Mouse (Mus musculus) spleen, adult 2 months (tissue): ENCODE results near the gene Etv1.

Experiments
- CTCF ChIP-seq: fragments of 200-500 bp; IDR thresholded peaks from 2 replicates; pipeline ENCODE4 v1.5.1; 2011; ENCODE audit warnings: mild to moderate bottlenecking, inconsistent platforms; ENCODE audit not compliant: insufficient read depth, insufficient read length, insufficient replicate concordance; ENCODE audit errors: extremely low read depth
- POLR2A ChIP-seq: fragments of 200-500 bp; IDR thresholded peaks from 2 replicates; pipeline ENCODE4 v1.6.1; 2011; ENCODE audit warnings: low read depth, low read length, inconsistent platforms

DNA sequence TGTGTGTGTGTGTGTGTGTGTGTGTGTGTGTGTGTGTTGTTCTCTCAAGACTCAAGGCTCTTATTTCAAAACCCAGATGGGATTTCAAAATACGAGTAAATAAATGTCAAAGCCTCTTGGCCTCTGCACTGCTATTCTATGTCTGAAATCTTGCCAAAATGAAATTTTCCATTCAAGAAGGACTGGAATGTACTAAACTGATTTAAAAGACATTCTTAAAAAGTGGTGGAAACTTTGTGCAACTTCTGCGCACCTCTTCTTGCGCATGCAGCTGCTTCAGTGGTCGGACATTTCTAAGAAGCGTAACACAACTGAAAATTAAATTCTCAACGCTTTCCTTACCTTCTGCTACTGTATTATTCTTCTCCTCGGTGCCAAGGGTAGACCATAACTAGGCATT, 1.9 kb upstream of the Etv1 start:
- TF ChIP-seq CTCF (no peak), POLR2A (no peak)
